Mouse (Mus musculus): ENCODE results near the gene Epo. TPM values are rescaled to one million over a fixed set of nuclear protein-coding genes. Genes with fewer than 3 reads are reported as not detected.

Gene Epo
- total RNA-seq, 2 experiments from 2014 or later: not detected

DNA sequence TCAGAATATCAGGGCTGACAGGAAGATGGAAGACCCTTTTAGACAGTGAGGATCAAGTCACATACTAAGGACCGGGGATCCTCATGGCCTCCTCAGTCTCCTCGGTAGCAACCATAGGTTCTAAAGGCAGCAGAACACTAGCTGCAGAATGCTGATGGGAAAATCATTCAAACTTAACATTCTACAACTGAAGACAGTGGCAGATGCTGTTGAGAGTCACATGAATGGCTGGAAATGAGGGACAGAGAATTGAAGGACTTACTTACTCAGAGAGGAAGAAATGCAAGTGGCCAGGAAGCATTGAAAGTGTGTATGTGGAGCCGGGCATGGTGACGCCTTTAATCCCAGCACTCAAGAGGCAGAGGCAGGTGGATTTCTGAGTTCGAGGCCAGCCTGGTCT, 56.1 kb downstream of the Epo start, which contains the start of gene Zan:
Gene Zan (minus strand): TSS at position 101 of the 400 bp plus-strand sequence.
- DNase-seq: no peak

DNA sequence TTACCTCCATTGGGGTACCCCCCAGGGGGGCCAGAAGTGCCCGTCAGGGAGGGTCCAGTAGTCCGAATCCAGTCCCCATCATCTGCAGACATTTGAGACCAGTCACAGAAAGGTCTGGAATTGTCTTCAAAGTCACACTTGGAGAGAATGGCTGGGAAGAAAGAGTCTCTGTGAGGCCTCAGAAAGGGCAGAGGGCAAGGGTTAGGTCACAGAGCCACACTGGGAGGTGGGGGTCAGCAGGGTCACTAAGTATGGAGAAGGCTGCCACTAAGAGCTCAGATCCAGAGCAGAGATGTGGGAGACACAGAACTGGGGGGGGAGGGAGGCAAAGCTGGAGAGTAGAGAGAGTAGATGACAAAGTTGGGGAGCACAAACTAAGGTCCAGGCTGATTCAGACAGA, 58.7 kb downstream of the Epo start:
- DNase-seq: no peak

DNA sequence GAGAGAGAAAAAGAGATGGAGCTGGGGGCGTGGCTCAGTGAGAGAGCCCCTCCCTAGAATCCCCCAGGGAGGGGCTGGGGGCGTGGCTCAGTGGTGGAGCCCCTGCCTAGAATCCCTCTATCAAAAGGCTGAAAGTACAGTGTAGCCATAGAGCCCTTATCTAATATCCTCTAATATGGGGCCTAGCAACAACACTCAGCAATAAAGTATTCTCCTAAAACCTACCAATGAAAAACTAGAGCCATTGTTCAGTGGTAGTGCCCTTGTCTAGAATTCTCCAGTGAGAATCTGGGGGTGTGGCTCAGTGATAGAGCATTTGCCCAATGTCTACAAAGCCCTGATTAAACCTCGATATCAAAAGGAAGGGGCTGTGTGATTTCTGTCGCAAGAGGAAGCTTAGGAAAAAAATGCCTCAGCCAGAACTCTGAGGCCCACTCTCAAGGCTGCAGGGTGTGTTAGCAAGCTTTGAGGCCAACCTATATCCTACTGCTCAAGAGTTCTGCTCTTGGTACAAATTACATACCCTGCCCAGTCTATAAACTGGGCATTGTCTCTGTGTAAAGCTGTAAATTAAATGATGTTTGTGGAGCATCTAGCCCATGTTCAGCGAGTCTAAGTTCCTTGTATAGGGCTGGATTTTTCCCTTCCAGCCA, 60.7 kb downstream of the Epo start:
- DNase-seq: no peak

DNA sequence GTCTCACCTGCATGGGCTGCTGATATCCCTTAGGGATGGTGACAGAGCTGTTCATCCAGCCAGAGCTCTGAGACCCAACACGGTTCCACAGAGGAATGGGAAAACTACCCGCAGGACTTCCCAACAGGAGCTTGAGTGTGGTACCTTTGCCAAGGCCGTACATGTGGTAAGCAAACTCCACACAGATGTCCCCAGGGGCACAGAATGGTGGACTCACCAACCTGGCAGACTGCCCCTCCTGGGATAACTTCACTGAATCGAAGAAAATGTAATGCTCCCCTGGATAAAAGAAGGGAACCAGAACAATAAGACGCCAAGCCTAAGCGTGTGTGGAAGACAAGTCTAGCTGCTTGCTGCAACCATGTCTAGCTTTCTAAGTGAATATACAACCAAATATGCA, 66.1 kb downstream of the Epo start:
- DNase-seq: no peak

DNA sequence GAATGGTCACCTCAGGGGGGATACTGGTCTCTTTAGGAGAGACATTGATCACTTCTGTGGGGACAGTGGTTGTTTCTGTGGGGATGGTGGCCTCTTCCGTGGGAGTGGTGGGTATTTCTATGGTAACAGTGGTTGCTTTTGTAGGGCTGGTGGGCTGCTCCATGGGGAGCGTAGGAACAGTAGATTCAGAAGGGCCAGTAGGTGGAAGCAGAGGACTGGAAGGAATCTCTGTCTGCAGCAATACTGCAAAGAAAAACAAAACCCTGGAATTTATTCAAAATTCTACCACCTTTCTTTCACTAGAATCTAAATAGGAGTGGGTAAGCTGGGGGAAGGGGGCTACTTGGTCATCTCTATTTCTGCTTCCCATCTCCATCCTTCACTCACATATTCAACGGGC, 68.0 kb downstream of the Epo start:
- no peak for DNase-seq

DNA sequence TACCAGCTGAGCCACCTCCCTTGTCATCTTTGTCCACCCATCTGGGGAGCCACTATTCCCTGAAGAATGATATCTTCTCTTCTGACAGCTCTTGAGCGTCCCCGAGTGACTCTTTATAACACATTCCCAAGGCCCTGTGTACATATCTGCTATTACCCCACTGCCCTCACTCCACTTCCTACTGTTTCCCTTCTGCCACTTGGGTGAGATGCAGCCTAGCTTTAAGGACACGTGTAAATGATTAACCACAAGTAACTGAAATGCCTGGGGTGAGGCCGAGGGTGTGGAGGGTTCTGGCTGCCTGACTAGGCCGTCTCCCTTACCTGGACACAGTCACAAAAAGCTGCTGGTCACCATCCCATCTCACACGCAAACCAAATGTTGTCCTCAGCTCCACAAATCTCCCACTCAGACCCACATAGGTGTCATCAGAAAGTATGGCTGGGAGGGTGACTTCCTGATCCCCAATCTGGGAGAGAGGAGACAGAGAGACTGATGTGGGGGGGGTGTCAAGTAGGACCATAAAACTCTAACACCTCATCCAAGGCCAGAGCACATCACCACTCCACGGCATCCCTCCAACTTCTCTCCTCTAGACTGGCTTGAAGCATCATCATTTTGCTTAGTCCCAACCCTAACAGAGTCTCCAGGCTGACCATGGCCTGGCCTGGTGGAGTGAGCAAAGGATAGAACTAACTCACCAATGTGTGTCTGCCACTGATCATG, 77.0 kb downstream of the Epo start:
- no peak for DNase-seq

DNA sequence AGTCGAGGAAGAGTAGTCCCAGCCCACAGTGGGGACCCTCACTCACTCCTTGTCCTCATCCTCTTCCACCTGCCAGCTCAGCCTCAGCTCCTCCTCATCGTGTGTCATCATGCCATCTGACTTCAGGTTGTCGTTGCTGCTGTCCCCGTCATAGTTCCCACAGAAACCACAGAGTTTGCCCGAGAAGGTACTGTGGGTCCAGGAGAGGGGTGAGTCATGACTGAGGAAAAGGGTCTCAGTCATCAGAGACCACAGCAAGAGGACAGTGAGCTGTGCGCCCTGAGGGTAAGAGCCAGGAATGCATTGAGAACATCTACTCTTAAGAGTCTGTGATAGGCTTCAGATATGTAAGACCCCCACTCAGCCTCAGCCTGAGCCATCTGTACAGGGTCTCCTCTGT, 77.8 kb downstream of the Epo start:
- DNase-seq: no peak

DNA sequence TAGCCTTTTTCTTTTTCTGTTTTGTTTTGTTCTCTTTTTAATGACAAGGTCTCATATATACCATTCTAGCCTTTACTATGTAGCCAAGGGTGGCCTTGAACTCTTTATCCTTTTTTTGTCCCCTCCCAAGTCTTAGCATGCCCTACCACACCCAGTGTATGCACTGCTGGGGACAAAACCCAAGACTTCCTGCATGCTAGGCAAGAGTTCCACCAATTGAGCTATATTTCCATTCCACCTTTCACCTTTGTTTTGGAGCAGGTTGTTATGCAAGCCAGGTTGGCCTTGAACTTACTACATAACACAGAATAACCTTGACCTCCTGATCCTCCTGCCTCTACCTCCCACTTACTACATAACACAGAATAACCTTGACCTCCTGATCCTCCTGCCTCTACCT, 87.5 kb downstream of the Epo start:
- no peak for DNase-seq

DNA sequence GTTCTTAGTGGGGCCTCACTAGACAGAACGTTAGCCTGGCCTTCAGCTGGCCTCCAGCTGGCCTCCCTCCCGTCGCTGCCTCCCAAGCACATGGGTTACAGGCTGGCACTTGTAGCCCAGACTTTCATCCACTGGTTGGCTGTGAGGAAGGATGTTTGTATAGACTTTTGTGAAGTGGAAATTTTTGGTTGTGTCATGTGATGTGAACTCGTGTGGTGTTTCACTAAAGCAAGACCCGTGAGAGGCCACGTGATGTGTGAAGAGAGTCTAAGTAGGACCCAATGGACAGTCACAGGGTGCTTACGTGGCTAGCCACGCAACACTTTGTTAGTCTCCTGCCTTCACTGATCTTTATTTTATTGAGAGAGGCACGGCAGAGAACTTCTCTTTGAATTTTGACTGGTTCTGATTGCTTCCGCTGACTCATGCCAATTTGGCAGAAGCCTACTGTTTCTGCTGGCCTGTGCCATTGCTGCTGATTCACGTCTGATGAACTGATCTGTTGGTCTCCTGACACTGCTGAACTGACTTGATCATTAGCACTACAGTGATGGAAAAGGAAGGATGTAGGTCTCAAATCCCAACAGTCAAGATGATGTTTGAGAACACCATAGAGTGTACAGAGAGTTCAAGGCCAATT, 92.7 kb downstream of the Epo start:
- DNase-seq: no peak

DNA sequence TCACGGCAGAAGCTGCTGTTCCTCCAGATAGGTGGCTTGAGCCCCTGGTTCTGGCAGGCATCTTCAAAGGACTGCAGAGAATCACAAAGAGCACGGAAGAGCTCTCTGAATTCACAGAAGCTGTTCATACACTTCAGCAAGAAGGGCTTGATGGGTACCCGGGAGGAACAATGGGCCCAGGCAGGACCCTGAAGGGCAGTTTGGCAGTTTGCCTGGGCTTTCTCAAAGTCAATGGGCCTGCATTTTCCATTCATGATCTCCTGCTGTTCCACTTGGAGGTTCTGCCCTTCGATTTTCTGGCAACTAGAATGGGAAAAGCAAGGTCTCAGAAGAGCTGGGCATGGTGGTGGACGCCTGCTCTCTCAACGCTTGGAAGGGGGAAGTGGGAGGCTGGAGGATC, 99.2 kb downstream of the Epo start:
- no peak for DNase-seq

Small RNA genes within 50 kb of the gene (microRNA-seq; reads per million reads assigned to microRNA genes)
- gene Mir6418 (ENCODE audit: borderline replicate concordance in 2 of 2): 0 reads per million in 2 experiments

Other genes starting within 250 kb of the Epo start
- gene Ache, start 245.7 kb downstream of the Epo start, total RNA-seq (2021): 10 to 100 TPM; 26.4 to 40.7 TPM
- 10 to 100 TPM; 18.3 to 24.4 TPM for gene Ufsp1, start 238.6 kb downstream of the Epo start, total RNA-seq (2021)
- gene Srrt, start 225.6 kb downstream of the Epo start, total RNA-seq (2021): 10 to 100 TPM; 38.5 to 44.7 TPM
- 1 to 10 TPM; 5.2 to 5.3 TPM for gene Trip6, start 218.8 kb downstream of the Epo start, total RNA-seq (2021)
- gene Slc12a9, start 199.6 kb downstream of the Epo start, total RNA-seq (2021): 1 to 10 TPM; 2.3 to 3.1 TPM
- 10 to 100 TPM; 13.4 to 15.8 TPM for gene Ephb4, start 183.1 kb downstream of the Epo start, total RNA-seq (2021)
- gene Zan, start 56.2 kb downstream of the Epo start, total RNA-seq (2021): under 1 TPM in 1 of 2 experiments, not detected in 1; 0.08 TPM
- gene Pop7, start 30.7 kb downstream of the Epo start, total RNA-seq (2021): 1 to 10 TPM; 9.7 to 9.9 TPM
- gene Gigyf1, start 14.7 kb downstream of the Epo start, total RNA-seq (2021): 10 to 100 TPM; 15.2 to 17.5 TPM
- gene Gnb2, start 268 bp upstream of the Epo start, total RNA-seq (2021): 100 to 1,000 TPM; 129 to 130 TPM
- not detected for gene Actl6b, start 20.3 kb upstream of the Epo start, total RNA-seq (2021)
- not detected for gene Tfr2, start 36.6 kb upstream of the Epo start, total RNA-seq (2021)
- gene Mospd3, start 67.8 kb upstream of the Epo start, total RNA-seq (2021): 10 to 100 TPM; 12.5 to 12.8 TPM
- gene Pcolce, start 80.5 kb upstream of the Epo start, total RNA-seq (2021): 100 to 1,000 TPM in 1 of 2 experiments, 10 to 100 TPM in 1; 79.0 to 112 TPM
- under 1 TPM; 0.16 to 0.18 TPM for gene Fbxo24, start 95.8 kb upstream of the Epo start, total RNA-seq (2021)
- gene Lrch4, start 95.9 kb upstream of the Epo start, total RNA-seq (2021): 10 to 100 TPM; 13.9 to 15.4 TPM
- 1 to 10 TPM; 2.9 to 3.9 TPM for gene Gm20605, start 95.9 kb upstream of the Epo start, total RNA-seq (2021)
- 1 to 10 TPM; 1.8 to 2.7 TPM for gene Sap25, start 108.1 kb upstream of the Epo start, total RNA-seq (2021)
- 1 to 10 TPM in 1 of 2 experiments, under 1 TPM in 1; 0.36 to 1.5 TPM for gene Irs3, start 112.5 kb upstream of the Epo start, total RNA-seq (2021)
- 1 to 10 TPM; 3.3 to 4.7 TPM for gene Agfg2, start 151.5 kb upstream of the Epo start, total RNA-seq (2021)
- gene Nyap1, start 208.4 kb upstream of the Epo start, total RNA-seq (2021): under 1 TPM; 0.10 to 0.35 TPM
- gene Tsc22d4, start 212.5 kb upstream of the Epo start, total RNA-seq (2021): 10 to 100 TPM; 57.8 to 59.1 TPM
- 1 to 10 TPM; 7.1 to 8.9 TPM for gene Ppp1r35, start 245.6 kb upstream of the Epo start, total RNA-seq (2021)